Mouse (Mus musculus) left cerebral cortex, postnatal 25 days (tissue): ENCODE measurements around the gene Pcsk5. TPM values are rescaled to one million over a fixed set of nuclear protein-coding genes. Genes with fewer than 3 reads are reported as not detected.

Experiments
- DNase-seq, 2 experiments: peaks; one replicate each; pipeline ENCODE4 v3.0.0; 2022; ENCODE audit warnings: low spot score in 2 of 2, mixed read lengths in 1 of 2
- intact Hi-C: fragments of 180-260 bp; cut with DNase I; formaldehyde crosslinking; loops from one replicate; pipeline ENCODE4 v1.15.1; 2025
- total RNA-seq, 2 experiments: library from RNA; stranded (reverse); gene quantifications; 2 replicates each; pipeline ENCODE4 v1.2.3; 2021

Gene Pcsk5
- total RNA-seq, 2 experiments from 2014 or later = 12.6 to 14.4 TPM

- intact Hi-C loops = no loop called here
- no peak for DNase-seq
These were observed 409.4 kb downstream of the Pcsk5 start for GRCm38 (mm10) chr19:17427824-17428560.

GRCm38 (mm10) chr19:17423306-17423705 lies 414.1 kb downstream of the Pcsk5 start:
- intact Hi-C loops = no loop called here

GRCm38 (mm10) chr19:17417855-17418254 lies 419.6 kb downstream of the Pcsk5 start:
- intact Hi-C loops = no loop called here
- no peak for DNase-seq

More at GRCm38 (mm10) chr19:17423306-17423705, 414.1 kb downstream of the Pcsk5 start:
- DNase-seq = no peak

GRCm38 (mm10) chr19:17412915-17413459 lies 424.4 kb downstream of the Pcsk5 start:
- intact Hi-C loops = no loop called here
- no peak for DNase-seq

GRCm38 (mm10) chr19:17410465-17411065 lies 426.9 kb downstream of the Pcsk5 start:
- no peak for DNase-seq
- intact Hi-C loops = no loop called here

GRCm38 (mm10) chr19:17409351-17409750 lies 428.1 kb downstream of the Pcsk5 start:
- DNase-seq = no peak
- intact Hi-C loops = no loop called here

- intact Hi-C loops = no loop called here
These were observed 428.8 kb downstream of the Pcsk5 start for GRCm38 (mm10) chr19:17408591-17408990.

GRCm38 (mm10) chr19:17406823-17407222 lies 430.6 kb downstream of the Pcsk5 start:
- intact Hi-C loops = no loop called here
- DNase-seq = no peak

More at GRCm38 (mm10) chr19:17408591-17408990, 428.8 kb downstream of the Pcsk5 start:
- DNase-seq = no peak

- no peak for DNase-seq
- intact Hi-C loops = no loop called here
These were observed 434.3 kb downstream of the Pcsk5 start for GRCm38 (mm10) chr19:17403175-17403574.

- no peak for DNase-seq
- intact Hi-C loops = no loop called here
These were observed 436.9 kb downstream of the Pcsk5 start for GRCm38 (mm10) chr19:17400571-17400970.

- intact Hi-C loops = no loop called here
- DNase-seq = no peak
These were observed 437.5 kb downstream of the Pcsk5 start for GRCm38 (mm10) chr19:17399965-17400364.

- DNase-seq = no peak
- intact Hi-C loops = no loop called here
These were observed 439.5 kb downstream of the Pcsk5 start for GRCm38 (mm10) chr19:17397922-17398321.

GRCm38 (mm10) chr19:17396802-17397201 lies 440.6 kb downstream of the Pcsk5 start:
- intact Hi-C loops = no loop called here
- DNase-seq = no peak

GRCm38 (mm10) chr19:17393841-17394591 lies 443.4 kb downstream of the Pcsk5 start, which contains the start of gene Rfk:
Rfk (plus strand) TSS chr19:17394043.
- intact Hi-C loops = no loop called here
- peak; percentile 88 to 92 for DNase-seq

- no peak for DNase-seq
- intact Hi-C loops = no loop called here
These were observed 444.6 kb downstream of the Pcsk5 start for GRCm38 (mm10) chr19:17392866-17393265.

GRCm38 (mm10) chr19:17388404-17388803 lies 449.0 kb downstream of the Pcsk5 start:
- DNase-seq = peak; percentile 22 to 46
- intact Hi-C loops = loop anchor here (1.0 to 10.0 kb wide), 3 partner anchors 264 to 584 kb away; no protein-coding TSS in a partner anchor

GRCm38 (mm10) chr19:17386424-17386823 lies 451.0 kb downstream of the Pcsk5 start:
- no peak for DNase-seq
- intact Hi-C loops = loop anchor here (10.0 kb wide), 2 partner anchors 492 to 582 kb away; no protein-coding TSS in a partner anchor

- intact Hi-C loops = loop anchor here (10.0 kb wide), 2 partner anchors 491 to 581 kb away; no protein-coding TSS in a partner anchor
- DNase-seq = no peak
These were observed 452.0 kb downstream of the Pcsk5 start for GRCm38 (mm10) chr19:17385426-17385825.

GRCm38 (mm10) chr19:17385022-17385421 lies 452.4 kb downstream of the Pcsk5 start:
- intact Hi-C loops = loop anchor here (10.0 kb wide), 2 partner anchors 490 to 580 kb away; no protein-coding TSS in a partner anchor
- DNase-seq = no peak
